Mouse (Mus musculus): ENCODE results near the gene Tshz3. TPM values are rescaled to one million over a fixed set of nuclear protein-coding genes. Genes with fewer than 3 reads are reported as not detected.

Tshz3 gene
- polyA plus RNA-seq, 1 experiment from 2014 or later, result 12.1 TPM

- Histone ChIP-seq H3K27me3 (ENCODE audit: control insufficient read depth, insufficient read depth, low read depth, low read length) (no peaks in the 10 kb centered on the region), H3K4me2 (ENCODE audit: low read depth, low read length) (no peak overlapping the region), H3K36me3 (ENCODE audit: control insufficient read depth, insufficient read depth, low read length) (no peaks in the 10 kb centered on the region), H3K9me3 (ENCODE audit: control insufficient read depth, low read length) (no peaks in the 10 kb centered on the region), H3K4me3 (ENCODE audit: low read length) (no peak overlapping the region), H3K9ac (ENCODE audit: low read length) (no peak overlapping the region), H3K4me1 (replicated peaks; ENCODE audit: control insufficient read depth, insufficient read depth, low read length) (no peaks in the 10 kb centered on the region), H3K27ac (ENCODE audit: low read length) (no peak overlapping the region)
- ATAC-seq (ENCODE audit: low read depth), result peak; percentile 41
- WGBS, result 74% methylated on average over 15 of the region's 15 CpGs
Observed at GRCm38 (mm10) chr7:36796392-36797187, 98.7 kb downstream of the Tshz3 start.
